Mouse (Mus musculus) spleen, postnatal 10 days (tissue): ENCODE data around the gene Tmem163.

Experiments
- DNase-seq, 2 experiments: peaks; one replicate each; pipeline ENCODE4 v3.0.0; 2021 to 2022; ENCODE audit warnings: low spot score in 2 of 2

Gene Tmem163

GRCm38 (mm10) chr1:127679498-127680133, at the start of gene Tmem163:
Tmem163 (minus strand) TSS chr1:127679548.
- peak; percentile 27 to 58 for DNase-seq

- no peak for DNase-seq
Observed at GRCm38 (mm10) chr1:127729096-127729495, 49.7 kb upstream of the Tmem163 start, which contains the start of gene Acmsd. Acmsd (plus strand) TSS chr1:127729413.

- no peak for DNase-seq
Observed at GRCm38 (mm10) chr1:127723596-127723995, 44.2 kb upstream of the Tmem163 start.

GRCm38 (mm10) chr1:127718290-127718689, 38.9 kb upstream of the Tmem163 start:
- DNase-seq: no peak

DNA sequence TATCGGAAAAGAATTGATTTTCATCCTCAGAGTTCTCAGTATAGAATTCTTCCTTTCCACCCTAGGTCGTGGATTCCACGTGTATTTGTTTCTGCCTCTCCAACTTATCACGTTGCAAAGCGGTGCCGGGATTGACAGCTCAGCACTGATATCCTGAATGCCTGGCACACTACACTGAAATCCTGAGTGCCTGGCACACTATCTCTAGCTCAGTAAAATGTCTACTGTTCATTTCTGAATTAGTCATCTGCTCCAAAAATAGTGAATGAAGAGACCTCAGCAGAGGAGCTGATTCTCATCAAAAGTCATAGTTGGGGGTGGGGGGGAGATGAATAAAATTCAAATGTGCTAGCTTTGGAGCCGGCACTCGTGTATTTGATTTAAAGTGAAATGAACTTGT, 37.1 kb upstream of the Tmem163 start:
- no peak for DNase-seq

GRCm38 (mm10) chr1:127706269-127706668, 26.9 kb upstream of the Tmem163 start:
- no peak for DNase-seq

GRCm38 (mm10) chr1:127702187-127702586, 22.8 kb upstream of the Tmem163 start:
- no peak for DNase-seq

GRCm38 (mm10) chr1:127696533-127696932, 17.2 kb upstream of the Tmem163 start:
- no peak for DNase-seq

DNA sequence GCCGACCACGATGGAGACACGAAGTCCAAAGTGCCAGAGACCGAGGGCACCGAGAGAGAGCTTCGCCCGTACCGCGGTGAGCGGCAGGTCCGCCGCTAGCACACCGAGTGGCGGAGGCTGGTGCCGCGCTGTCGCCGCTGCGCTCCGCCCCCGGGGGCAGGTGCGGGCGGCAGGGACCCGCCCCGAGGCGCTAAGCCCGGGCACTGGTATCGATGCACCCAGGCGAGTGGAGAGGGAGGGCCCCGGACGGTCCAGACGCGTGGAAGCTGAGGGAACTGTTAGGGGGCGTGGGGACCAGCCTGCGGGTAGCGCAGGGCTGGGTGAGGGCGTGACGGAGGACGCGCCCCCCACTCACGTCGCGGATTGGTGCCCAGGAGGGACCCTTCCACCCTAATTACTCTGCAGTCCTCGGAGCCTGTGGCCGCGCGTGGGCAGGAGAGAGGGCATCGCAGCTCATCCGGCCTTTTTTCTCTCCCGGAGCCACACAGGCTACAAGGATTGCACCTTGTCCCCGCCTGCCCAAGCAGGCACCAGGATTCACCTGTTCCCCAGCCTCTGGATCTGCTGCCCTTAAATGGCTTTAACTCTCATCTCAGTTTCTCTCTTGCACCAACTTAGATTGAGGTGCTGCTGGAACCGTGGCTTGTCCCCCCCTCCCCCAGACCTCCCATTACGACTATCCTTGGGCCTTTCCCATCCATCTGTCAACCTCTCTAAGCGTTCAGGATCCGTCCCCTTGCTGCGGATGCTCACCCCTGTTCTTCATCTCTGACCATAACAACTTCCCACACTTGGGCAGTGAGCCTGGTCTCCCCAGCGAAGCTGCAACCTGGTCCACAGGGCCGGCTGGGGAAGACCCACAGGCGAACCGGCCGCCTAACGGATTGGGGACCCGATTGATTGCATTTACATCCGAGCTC, 1.4 kb downstream of the Tmem163 start:
- peak; percentile 26 to 66 for DNase-seq

- peak; percentile 23 to 49 for DNase-seq
Observed at GRCm38 (mm10) chr1:127677131-127677631, 2.2 kb downstream of the Tmem163 start.

- DNase-seq: no peak
Observed at GRCm38 (mm10) chr1:127676516-127677099, 2.7 kb downstream of the Tmem163 start.

GRCm38 (mm10) chr1:127676116-127676515, 3.2 kb downstream of the Tmem163 start:
- no peak for DNase-seq

- DNase-seq: no peak
Observed at GRCm38 (mm10) chr1:127675253-127675652, 4.1 kb downstream of the Tmem163 start.

GRCm38 (mm10) chr1:127673221-127674050, 5.9 kb downstream of the Tmem163 start:
- DNase-seq: peak in 1 of 2 experiments; percentile 20

- DNase-seq: no peak
Observed at GRCm38 (mm10) chr1:127668161-127668560, 11.2 kb downstream of the Tmem163 start.

DNA sequence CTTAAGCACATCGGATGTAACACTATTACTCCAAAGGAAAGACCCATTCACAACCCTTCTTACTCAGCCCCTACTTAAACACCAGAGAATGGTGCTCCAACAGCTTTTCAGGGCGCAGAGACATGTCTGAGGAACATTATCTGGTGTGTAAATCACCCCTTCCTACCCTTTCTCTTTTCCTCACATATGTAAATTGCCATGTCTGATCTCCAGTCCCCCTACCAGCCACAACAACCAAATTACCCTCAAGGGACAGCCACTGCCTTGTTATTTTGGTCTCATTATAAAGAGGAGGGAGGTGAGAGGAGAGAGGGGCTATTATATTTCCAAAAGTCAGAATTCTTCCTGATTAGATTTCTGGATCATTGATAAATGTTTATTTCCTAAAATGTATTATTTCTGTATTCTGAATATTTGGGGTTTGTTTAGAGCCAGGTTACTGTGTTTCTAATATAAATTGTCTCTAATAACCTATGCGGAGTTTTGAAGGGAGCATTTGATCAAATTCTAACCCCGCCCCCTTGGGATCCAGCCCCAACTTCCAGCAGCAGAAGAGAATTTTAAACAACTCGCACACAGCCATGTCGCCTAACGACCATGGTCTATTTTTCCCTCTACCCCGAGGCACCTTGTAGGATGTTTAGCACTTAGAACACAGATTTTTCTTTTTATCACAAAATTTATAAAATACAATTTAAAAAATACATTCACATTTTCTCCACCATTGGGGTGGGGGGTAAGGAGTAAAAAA, 12.1 kb downstream of the Tmem163 start:
- DNase-seq: no peak

GRCm38 (mm10) chr1:127666221-127666620, 13.1 kb downstream of the Tmem163 start:
- no peak for DNase-seq

DNA sequence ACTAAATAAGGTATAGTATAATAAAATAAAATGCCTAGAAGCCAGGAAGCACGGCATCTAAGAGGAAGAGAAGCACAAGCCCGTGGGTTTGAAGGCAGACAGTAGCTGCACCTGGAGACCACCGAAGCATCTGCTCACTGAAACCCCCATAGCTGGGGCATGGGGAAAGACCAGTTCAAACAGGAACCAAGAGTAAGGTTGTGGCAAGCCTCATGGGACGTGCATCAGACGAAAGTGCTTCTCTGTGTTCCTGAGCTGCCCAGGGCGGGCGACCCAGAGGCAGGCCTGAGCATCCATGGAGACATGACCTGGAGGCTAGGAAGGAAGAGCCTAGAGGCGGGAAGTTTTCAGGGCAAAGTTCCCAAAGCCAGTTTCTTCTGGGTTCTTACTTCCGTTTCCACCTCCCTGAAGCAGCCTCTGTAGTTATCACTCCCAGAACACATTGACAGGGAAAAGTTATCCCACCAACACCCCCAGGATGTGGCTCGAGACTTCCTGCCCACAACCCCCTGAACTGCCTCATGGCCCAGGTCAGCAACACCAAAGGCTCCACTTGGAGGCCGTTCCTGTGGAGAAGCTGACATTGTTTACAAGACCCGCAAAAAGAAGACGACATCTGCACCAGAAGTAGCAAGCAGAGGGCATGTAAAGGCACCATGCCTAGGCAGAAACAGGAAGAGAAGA, 16.8 kb downstream of the Tmem163 start:
- DNase-seq: peak in 1 of 2 experiments; percentile 43

- no peak for DNase-seq
Observed at GRCm38 (mm10) chr1:127661118-127662012, 18.0 kb downstream of the Tmem163 start.
